Mouse (Mus musculus): ENCODE measurements around the gene Polr2b.

Gene Polr2b

DNA sequence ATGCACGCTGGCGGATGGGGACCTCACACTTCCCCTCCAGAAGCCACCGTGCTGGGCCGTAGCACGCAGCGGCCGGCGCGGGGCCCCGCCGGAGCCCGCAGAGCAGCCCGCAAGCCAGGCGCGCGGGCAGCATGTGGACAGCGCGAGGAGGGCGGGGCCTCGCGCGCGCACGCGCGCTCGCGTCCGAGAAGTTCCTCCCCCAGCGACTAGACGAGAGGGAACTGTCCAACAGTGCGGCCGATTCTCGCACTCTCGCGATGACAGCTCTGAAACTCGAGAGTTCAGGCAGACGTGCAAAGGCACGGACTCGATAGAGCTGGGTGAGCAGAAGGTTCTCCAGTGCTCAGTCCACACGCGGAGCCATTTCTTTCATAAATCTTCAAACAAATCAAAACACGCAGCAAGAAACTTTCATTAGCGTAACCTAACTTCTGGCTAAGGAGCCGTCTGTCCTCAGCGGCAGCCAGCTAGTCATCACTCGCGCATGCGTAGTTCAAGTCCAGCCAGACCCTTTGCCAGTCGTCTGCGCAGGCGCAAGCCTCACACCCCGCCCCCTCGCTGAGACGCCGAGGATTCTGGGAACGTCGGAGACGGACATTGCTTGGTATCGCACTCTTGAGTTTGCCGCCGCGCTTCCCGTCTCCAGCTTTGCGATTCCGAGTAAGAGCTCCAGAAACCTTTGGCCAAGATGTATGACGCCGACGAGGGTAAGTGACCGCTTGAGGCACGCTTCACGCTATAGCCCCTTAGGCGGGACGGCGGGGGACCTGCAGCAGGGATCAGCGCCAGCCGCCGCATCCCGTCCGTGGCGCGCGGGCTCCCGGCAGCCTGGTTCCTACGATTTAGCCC is at the start of gene Polr2b, which contains the start of gene Noa1:
Gene Polr2b, plus strand, starts transcription at position 224 of the 849 bp plus-strand sequence.
Gene Noa1, minus strand, starts transcription at position 161 of the 849 bp plus-strand sequence.
- peak; percentile 99 for DNase-seq (ENCODE audit: low spot score)

DNA sequence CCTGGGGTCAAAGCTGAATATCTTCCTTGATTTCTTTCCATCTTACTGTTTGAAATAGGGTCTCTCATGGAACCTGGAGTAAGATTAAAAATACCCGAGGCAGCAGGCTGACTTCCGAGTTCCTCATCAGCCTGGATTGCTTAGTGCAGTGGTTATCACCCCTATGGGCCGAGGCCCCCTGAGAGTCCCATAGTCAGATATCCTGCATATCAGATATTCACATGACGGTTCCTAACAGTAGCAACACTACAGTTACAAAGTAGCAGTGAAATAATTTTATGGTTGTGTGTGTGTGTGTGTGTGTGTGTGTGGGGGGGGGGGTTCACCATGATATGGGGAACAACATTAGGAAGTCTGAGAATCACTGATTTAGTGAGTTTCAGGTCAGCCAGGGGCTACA is 48.8 kb upstream of the Polr2b start:
- DNase-seq (ENCODE audit: low spot score), result no peak

DNA sequence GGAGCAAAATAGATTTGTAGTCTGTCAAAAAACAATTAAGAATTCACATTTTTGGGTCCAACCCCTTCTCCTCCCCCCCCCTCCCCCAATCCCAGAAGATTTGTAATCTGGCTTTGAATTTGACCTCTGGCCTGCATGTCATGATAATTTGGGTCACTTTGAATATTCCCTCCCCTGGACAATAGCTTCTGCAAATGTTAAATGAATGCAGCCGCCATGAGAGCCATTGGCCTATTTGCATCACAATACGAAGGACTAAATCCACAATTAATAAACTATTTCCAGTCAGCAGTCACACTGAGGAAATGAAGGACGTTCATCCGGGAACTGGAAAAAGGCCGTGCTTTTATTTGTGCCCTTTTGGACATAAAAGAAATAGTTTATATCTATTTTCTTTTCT is 47.8 kb upstream of the Polr2b start:
- DNase-seq (ENCODE audit: low spot score), result no peak

DNA sequence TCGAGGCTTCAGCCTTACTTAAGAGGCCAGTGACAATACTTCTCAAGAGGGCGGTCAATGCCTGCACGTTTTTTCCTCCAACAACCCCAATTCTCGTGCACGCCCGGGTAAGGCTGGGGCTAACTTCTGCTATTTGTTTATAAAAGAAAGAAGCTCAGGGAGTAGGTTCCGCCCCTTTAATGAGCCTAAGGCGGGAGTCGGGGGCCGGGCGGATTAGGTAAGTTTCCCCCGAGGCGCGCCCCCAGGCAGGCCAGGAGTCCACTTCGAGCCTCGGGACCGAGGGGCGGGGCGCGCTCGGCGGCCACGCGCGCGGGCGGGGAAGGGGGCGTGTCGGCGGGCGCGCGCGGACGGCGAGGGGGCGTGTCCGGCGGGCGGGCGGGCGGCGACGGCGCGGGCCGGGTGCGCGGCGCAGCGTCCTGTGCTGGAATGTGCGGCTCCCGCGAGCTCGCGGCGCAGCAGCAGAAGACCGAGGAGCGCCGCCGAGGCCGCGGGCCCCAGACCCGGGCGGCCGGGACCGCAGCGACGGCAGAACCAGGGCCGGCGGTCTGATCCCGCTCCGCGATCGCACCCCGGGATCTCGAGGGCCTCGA is 44.8 kb upstream of the Polr2b start, which contains the start of gene Rest:
Gene Rest, plus strand, starts transcription at position 411 of the 590 bp plus-strand sequence.
- peak; percentile 70 for DNase-seq (ENCODE audit: low spot score)

DNA sequence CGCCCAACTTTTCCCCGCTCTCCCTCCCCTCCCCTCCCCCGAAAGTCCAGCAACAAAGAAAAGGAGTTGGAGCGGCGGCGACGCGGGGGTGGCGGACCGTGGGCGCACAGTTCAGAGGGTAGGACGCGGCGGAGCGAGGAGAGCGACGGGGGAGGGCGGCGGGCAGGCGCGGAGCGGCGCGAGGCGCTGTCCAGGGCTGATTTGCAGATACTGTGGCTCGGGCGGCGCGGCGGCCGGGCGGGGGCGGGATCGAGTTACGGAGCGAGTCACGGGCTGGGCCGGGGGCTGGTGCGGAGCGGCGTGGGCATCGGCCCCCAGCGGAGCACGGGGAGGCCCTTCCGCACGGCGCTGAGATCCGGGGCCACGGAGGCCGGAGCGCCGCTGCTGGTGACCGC is 44.3 kb upstream of the Polr2b start:
- no peak for DNase-seq (ENCODE audit: low spot score)

- peak; percentile 65 for DNase-seq (ENCODE audit: low spot score)
Observed at GRCm38 (mm10) chr5:77266066-77266885, 43.7 kb upstream of the Polr2b start.

DNA sequence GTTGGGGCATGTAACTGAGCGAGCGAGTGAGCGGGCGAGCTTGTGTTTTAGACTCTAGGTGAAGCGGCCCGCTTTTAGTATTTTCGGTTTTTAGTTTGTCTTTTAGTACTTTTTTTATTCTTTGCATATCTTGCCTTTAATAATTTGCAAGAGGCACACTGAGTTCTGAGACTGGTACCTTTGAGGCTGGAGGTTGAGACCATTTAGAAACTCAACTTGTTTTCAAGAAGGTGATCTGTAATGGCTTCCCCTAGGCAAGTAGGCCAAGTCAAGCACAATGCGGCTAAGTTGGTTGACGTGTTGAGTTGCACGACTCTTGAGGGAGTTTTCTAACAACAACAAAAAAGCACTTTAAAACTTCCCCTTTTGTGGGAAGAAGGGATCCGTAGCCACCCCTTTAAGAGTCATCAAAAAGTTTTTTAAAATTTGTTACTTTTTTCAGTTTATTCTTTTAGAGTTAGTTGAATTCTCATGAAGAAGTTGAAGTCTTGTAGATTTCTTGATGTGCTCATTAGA is 43.0 kb upstream of the Polr2b start:
- no peak for DNase-seq (ENCODE audit: low spot score)

DNA sequence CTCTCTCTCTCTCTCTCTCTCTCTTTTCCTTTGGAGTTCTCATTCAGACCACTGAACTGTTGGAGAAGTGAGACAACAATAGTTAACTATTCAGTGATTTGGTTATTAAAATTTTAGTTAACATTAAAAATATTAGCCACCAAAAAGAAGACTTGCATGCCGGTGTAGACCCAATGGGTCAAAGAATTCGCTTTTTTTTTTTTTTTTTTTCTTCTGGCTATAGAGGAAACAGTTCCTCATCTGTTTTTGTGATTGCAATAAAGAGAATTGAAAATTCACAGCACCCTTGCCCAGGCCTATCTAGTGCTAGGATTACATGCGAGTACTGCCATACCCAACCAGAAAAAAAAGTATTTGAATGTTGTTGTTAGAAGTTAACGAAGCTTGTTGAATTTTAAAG is 42.5 kb upstream of the Polr2b start:
- DNase-seq (ENCODE audit: low spot score), result no peak

GRCm38 (mm10) chr5:77267957-77268624 is 41.9 kb upstream of the Polr2b start:
- no peak for DNase-seq (ENCODE audit: low spot score)

DNA sequence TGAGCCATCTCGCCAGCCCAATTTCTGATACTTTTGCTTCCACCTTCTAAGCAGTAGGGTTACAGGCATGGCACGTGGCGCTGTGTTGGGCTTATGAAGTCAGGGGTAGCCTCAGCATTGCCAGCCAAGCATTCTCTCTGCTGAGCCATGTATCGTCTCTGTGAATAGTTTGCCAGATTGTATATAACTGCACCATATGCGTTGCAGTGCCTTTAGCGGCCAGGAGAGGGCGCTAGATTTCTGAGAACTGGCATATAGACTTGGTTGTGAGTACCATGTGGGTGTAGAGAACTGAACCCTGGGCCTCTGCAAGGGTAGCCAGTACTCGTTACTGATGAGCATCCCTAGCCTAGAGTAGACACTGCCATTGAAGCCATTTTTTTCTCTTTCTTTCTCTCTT is 40.5 kb upstream of the Polr2b start:
- no peak for DNase-seq (ENCODE audit: low spot score)

DNA sequence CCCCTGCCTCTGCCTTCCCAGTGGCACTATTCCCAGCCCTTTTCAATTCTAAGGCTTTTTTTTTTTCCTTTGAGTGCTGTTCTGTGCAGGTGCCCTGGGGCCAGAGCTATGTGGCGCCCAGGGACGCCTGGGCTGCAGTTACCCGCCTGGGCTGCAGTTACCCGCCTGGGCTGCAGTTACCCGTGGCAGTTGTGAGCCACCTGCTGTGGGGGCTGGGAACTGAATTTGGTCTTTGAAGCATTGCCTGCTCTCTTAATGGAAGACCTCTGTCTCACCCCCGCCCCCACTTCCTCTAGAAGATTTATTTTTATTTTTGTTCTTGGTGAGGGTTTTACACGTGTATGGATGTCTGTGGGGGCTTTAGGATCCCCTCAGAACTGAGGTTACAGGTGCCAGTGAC is 36.8 kb upstream of the Polr2b start:
- DNase-seq (ENCODE audit: low spot score), result no peak

GRCm38 (mm10) chr5:77275950-77276349 is 34.0 kb upstream of the Polr2b start:
- no peak for DNase-seq (ENCODE audit: low spot score)

DNA sequence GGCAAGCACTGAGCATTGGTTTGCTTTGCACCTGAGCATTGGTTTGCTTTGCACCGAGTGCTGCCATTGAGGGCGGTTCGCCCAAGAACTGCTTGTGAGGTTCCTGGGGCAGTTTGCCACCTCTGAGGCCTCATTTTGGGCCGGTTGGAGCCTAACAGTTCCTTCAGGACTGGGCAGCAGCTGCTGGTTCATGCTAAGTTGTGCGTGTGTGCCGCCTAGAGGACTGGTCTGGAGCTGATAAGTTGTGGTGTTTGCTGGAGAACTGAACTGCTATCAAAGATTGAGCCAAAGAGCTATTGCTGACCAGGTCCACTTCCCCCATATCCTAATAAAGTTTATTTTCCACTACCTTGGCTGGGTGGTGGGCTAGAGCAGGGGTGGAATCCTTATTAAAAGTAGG is 32.7 kb upstream of the Polr2b start:
- no peak for DNase-seq (ENCODE audit: low spot score)

DNA sequence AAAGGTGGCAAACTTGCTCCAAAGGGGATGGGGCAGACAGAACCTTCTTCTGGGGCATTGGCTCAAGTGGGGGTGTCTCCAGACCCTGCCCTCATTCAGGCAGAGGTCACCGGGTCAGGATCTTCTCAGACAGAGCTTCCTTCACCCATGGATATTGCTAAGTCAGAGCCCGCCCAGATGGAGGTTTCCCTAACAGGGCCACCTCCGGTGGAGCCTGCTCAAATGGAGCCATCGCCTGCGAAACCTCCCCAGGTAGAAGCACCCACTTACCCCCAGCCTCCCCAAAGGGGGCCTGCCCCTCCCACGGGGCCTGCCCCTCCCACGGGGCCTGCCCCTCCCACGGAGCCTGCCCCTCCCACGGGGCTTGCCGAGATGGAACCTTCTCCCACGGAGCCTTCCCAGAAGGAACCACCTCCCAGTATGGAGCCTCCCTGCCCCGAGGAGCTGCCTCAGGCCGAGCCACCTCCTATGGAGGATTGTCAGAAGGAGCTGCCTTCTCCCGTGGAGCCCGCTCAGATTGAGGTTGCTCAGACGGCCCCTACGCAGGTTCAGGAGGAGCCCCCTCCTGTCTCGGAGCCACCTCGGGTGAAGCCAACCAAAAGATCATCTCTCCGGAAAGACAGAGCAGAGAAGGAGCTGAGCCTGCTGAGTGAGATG is 28.3 kb upstream of the Polr2b start:
- no peak for DNase-seq (ENCODE audit: low spot score)

DNA sequence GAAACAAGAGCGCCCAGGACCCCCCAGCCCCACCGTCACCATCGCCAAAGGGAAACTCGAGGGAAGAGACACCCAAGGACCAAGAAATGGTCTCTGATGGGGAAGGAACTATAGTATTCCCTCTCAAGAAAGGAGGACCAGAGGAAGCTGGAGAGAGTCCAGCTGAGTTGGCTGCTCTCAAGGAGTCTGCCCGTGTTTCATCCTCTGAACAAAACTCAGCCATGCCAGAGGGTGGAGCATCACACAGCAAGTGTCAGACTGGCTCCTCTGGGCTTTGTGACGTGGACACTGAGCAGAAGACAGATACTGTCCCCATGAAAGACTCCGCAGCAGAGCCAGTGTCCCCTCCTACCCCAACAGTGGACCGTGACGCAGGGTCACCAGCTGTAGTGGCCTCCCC is 27.7 kb upstream of the Polr2b start:
- no peak for DNase-seq (ENCODE audit: low spot score)

GRCm38 (mm10) chr5:77285685-77286084 is 24.3 kb upstream of the Polr2b start:
- no peak for DNase-seq (ENCODE audit: low spot score)

GRCm38 (mm10) chr5:77286904-77287303 is 23.0 kb upstream of the Polr2b start:
- no peak for DNase-seq (ENCODE audit: low spot score)

DNA sequence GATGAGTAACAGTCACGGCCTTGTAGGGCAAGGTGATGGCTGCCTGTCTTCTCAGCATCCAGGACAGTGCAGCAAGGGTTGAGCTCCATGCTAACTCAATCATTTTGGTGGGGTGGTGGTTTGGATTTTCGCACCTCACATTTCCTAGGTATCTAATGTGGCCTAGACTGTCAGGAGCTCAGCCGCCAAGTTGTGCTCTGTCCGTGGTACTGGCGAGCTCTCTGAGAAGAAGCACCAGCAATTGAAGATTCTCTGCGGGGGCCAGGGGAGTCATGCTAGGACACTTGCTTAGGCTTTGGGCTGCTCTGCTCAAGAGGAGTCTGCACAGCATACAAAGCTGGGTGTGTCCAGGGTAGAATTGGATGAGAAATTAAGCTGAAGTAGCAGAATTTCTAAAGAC is 22.0 kb upstream of the Polr2b start:
- no peak for DNase-seq (ENCODE audit: low spot score)

DNA sequence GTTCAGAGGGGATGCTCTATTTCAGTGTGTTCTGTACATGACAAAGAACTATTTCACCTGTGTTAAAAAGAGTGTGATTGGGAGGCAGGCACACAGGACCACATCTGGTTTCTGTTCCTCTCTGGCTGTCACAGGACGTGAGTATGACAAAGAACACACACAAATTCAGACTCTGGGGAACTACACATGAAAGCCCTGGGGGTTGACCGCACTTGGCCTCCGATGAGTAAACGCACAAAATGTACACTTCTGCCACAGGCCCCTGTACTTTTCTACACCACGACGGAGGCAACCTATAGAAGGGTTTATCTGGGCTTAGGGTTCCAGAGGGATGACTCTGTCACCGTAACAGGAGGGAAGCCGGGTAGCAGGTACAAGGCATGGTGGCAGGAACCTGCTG is 20.3 kb upstream of the Polr2b start:
- no peak for DNase-seq (ENCODE audit: low spot score)

- no peak for DNase-seq (ENCODE audit: low spot score)
Observed at GRCm38 (mm10) chr5:77290606-77291005, 19.3 kb upstream of the Polr2b start.

DNA sequence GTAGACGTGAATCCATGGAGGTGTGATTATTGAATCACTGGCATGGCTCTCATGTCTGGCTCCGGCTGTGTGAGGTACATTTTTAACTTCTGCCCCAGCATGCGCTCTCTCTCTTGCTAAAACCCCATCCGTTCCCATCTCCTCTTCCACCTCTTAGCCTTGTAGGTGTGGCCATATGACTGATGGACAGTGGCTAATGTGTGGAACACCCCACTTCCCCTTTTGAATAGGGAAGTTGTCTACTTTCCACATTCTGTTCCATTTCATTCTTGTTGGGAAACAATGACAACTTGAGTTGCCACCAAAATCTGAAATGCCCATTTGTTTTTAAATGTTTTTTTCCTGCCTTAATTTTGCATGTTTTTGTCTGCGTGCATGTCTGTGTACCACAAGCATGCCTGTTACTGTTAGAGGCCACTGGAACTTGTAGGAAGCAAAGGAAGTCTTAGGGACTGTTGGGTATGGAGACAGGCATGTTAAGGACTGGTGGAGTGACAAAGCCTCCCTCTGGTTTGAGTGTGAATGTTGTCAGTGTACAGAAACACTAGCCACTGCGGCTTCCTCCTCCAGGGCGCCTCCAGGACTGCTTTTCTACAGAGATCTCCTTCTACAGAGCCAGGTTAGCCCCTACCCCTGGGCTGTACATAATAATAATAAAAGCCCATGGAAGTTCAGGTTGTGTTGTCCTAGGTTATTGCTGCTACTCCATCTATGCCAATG is 17.0 kb upstream of the Polr2b start:
- DNase-seq (ENCODE audit: low spot score), result no peak
